In the genomic region with DNA sequence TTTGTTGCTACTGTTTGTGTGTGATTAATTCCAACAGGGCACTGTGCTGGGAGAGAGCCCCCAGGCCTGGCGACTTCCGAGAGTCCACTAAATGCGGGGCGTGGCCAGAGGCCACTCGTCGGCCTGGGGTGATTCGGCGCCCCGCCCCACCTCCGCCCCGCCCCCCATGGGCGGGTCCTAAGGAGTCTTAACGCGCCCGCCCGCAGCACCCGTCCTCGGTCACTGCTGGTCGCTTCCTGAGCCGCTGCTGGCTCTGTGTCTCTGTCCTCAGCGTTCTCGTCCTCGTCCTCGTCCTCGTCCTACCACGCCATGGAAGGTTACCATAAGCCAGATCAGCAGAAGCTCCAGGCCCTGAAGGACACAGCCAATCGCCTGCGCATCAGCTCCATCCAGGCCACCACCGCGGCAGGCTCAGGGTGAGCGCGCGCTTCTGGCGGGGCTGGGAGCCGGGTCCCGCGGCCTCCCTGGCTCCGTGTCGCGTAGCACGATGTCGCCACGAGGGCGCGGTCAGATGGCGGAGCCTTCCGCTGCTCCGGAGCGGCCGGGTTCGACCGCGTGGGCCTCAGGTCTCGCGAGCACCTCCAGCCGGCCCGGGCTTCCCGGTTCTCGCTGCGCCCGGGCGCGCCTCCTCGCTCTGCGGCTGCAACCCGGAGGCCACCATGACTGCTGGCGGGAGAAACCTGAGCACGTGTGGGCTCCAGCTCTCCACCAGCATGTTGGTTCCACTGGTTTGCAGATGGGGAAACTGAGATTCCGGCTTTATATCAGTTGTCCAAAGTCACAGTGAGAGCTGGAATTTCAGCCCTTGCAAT, we compare ENCODE assay signal across 7 mouse cellular contexts. TPM values are rescaled to one million over a fixed set of nuclear protein-coding genes. Genes with fewer than 3 reads are reported as not detected.
DNase-seq lines count a peak whose midpoint lies in the region; ATAC-seq and TF ChIP-seq lines count a peak whose summit lies in the region.

No protein-coding gene starts in this region.

- peak overlapping the region; percentile 89 for H3K4me2 ChIP-seq in embryonic facial prominence, embryonic 12.5 days (replicated peaks)
- H3K4me2 ChIP-seq in limb, embryonic 13.5 days (replicated peaks) = peak overlapping the region; percentile 82
- H3K4me2 ChIP-seq in midbrain, embryonic 16.5 days (ENCODE audit: low read length) = peak overlapping the region; percentile 86

- no peaks in the 10 kb centered on the region for H3K79me2 ChIP-seq in heart, adult 2 months (replicated peaks; ENCODE audit: control insufficient read depth, insufficient read depth, low read length)

- 0 out of 2 replicates have a peak, but pooled peaks cover 1% of the 10 kb centered on the region for H3K36me3 ChIP-seq in embryonic facial prominence, embryonic 12.5 days
- H3K36me3 ChIP-seq in heart, adult 2 months (ENCODE audit: control insufficient read depth, insufficient read depth, low read length) = no peaks in the 10 kb centered on the region; the same call in 1 of the 2 replicates
- H3K36me3 ChIP-seq in limb, embryonic 13.5 days = peaks cover 3% of the 10 kb centered on the region; the same call in 1 of the 2 replicates
- H3K36me3 ChIP-seq in midbrain, embryonic 16.5 days (ENCODE audit: control insufficient read depth, insufficient read depth, low read length) = no peaks in the 10 kb centered on the region

- 0 out of 2 replicates have a peak, but pooled peaks have one; percentile 4 for TF ChIP-seq EP300 in heart, adult 2 months (IDR thresholded peaks at IDR 0.05; ENCODE audit: insufficient read depth, low read depth, low read length)

- WGBS in embryonic facial prominence, embryonic 12.5 days = under 1% methylated on average over 64 of the region's 69 CpGs
- WGBS in heart, adult 2 months = under 1% methylated on average over 69 of the region's 69 CpGs
- WGBS in limb, embryonic 13.5 days = under 1% methylated on average over 61 of the region's 69 CpGs
- under 1% methylated on average over 69 of the region's 69 CpGs for WGBS in midbrain, embryonic 16.5 days

- peak overlapping the region; percentile 68 for H3K4me3 ChIP-seq in embryonic facial prominence, embryonic 12.5 days
- peak overlapping the region; percentile 58 for H3K4me3 ChIP-seq in heart, adult 2 months
- H3K4me3 ChIP-seq in limb, embryonic 13.5 days = peak overlapping the region; percentile 85
- peak overlapping the region; percentile 85 for H3K4me3 ChIP-seq in midbrain, embryonic 16.5 days (ENCODE audit: low read depth, low read length)

- H3K4me1 ChIP-seq in embryonic facial prominence, embryonic 12.5 days = peaks cover 29% of the 10 kb centered on the region
- peaks cover 9% of the 10 kb centered on the region for H3K4me1 ChIP-seq in heart, adult 2 months (ENCODE audit: control insufficient read depth, insufficient read depth, low read length)
- peaks cover 28% of the 10 kb centered on the region for H3K4me1 ChIP-seq in limb, embryonic 13.5 days
- H3K4me1 ChIP-seq in midbrain, embryonic 16.5 days (ENCODE audit: control insufficient read depth, insufficient read depth, low read length) = peaks cover 37% of the 10 kb centered on the region

- peak; percentile 90 for ATAC-seq in embryonic facial prominence, embryonic 12.5 days (ENCODE audit: insufficient number of reproducible peaks, insufficient read depth, low FRiP score, low TSS enrichment)
- peak; percentile 95 for ATAC-seq in limb, embryonic 13.5 days (ENCODE audit: low FRiP score, low read depth)
- peak; percentile 92 for ATAC-seq in midbrain, embryonic 16.5 days

- TF ChIP-seq POLR2A in heart, adult 2 months (IDR thresholded peaks at IDR 0.05; ENCODE audit: insufficient read depth, low read depth, low read length) = peak; percentile 97

- no peaks in the 10 kb centered on the region for H3K9me3 ChIP-seq in embryonic facial prominence, embryonic 12.5 days
- H3K9me3 ChIP-seq in limb, embryonic 13.5 days = no peaks in the 10 kb centered on the region
- H3K9me3 ChIP-seq in midbrain, embryonic 16.5 days (replicated peaks; ENCODE audit: control insufficient read depth, low read length, poor library complexity, severe bottlenecking) = no peaks in the 10 kb centered on the region

- no peaks in the 10 kb centered on the region for H3K27me3 ChIP-seq in embryonic facial prominence, embryonic 12.5 days
- H3K27me3 ChIP-seq in heart, adult 2 months (ENCODE audit: control insufficient read depth, insufficient read depth, low read length) = no peaks in the 10 kb centered on the region
- H3K27me3 ChIP-seq in limb, embryonic 13.5 days = no peaks in the 10 kb centered on the region
- no peaks in the 10 kb centered on the region for H3K27me3 ChIP-seq in midbrain, embryonic 16.5 days (ENCODE audit: control insufficient read depth, insufficient read depth, low read depth, low read length)

- peak overlapping the region; percentile 92 for H3K27ac ChIP-seq in embryonic facial prominence, embryonic 12.5 days
- peak overlapping the region; percentile 88 for H3K27ac ChIP-seq in heart, adult 2 months
- H3K27ac ChIP-seq in limb, embryonic 13.5 days = peak overlapping the region; percentile 92
- H3K27ac ChIP-seq in midbrain, embryonic 16.5 days (ENCODE audit: low read length) = peak overlapping the region; percentile 95

- peak overlapping the region; percentile 90 for H3K9ac ChIP-seq in embryonic facial prominence, embryonic 12.5 days
- H3K9ac ChIP-seq in heart, adult 2 months (ENCODE audit: low read depth, low read length) = peak overlapping the region; percentile 86
- H3K9ac ChIP-seq in limb, embryonic 13.5 days = peak overlapping the region; percentile 93
- H3K9ac ChIP-seq in midbrain, embryonic 16.5 days (ENCODE audit: low read depth, low read length) = peak overlapping the region; percentile 96

- TF ChIP-seq CTCF in heart, adult 2 months (IDR thresholded peaks at IDR 0.05) = no peak

- DNase-seq in adrenal gland, postnatal 25 days = peak; percentile 98
- DNase-seq in heart, adult 2 months = peak; percentile 96 to 97
- peak; percentile 94 to 96 for DNase-seq in kidney, adult 8-10 months
- peak; percentile 98 to 99 for DNase-seq in spleen, postnatal 10 days (ENCODE audit: low spot score in 2 of 2)

- intact Hi-C loops in heart, adult 2 months (cut with DNase I) = loop anchor here (2.0 to 5.0 kb wide), 3 partner anchors 24 to 104 kb away; partner anchors contain the start of gene Dcp1a

RNA-seq across cellular contexts. Expression of gene Tkt, which starts 1.0 kb away (rescaled TPM):
- total RNA-seq in adrenal gland, postnatal 25 days (2021) = 920 and 1,133 TPM in 2 replicates
- polyA plus RNA-seq in embryonic facial prominence, embryonic 12.5 days (2016; fragmentation: Nextera tagmentation; extraction: Ambion mirVana) = 245 and 246 TPM in 2 replicates
- total RNA-seq in heart, adult 2 months (2021) = 10 to 100 TPM; 30.7 to 32.8 TPM
- 75.5 and 119 TPM in 2 replicates for polyA plus RNA-seq in heart, adult 2 months (2012; rRNA removed)
- polyA plus RNA-seq in limb, embryonic 13.5 days (2015; fragmentation: Nextera tagmentation; extraction: Ambion mirVana) = 228 and 235 TPM in 2 replicates
- polyA plus RNA-seq in midbrain, embryonic 16.5 days (2015; fragmentation: Nextera tagmentation; extraction: Ambion mirVana) = 283 and 301 TPM in 2 replicates

RNA-seq across cellular contexts. Expression of gene Cacna1d, which starts 57.9 kb away (rescaled TPM):
- total RNA-seq in adrenal gland, postnatal 25 days (2021) = 13.5 and 17.1 TPM in 2 replicates
- 3.0 and 4.3 TPM in 2 replicates for polyA plus RNA-seq in embryonic facial prominence, embryonic 12.5 days (2016; fragmentation: Nextera tagmentation; extraction: Ambion mirVana)
- 1 to 10 TPM; 1.3 to 2.1 TPM for total RNA-seq in heart, adult 2 months (2021)
- 3.0 and 4.6 TPM in 2 replicates for polyA plus RNA-seq in heart, adult 2 months (2012; rRNA removed)
- polyA plus RNA-seq in limb, embryonic 13.5 days (2015; fragmentation: Nextera tagmentation; extraction: Ambion mirVana) = 2.9 and 4.7 TPM in 2 replicates
- 10.5 and 12.4 TPM in 2 replicates for polyA plus RNA-seq in midbrain, embryonic 16.5 days (2015; fragmentation: Nextera tagmentation; extraction: Ambion mirVana)

Comparison
In these comparisons a context has a peak if more than half of its experiments do, and no peak if none do; other contexts are left out.
1. Peak in every context shown above with its lines: DNase-seq, ATAC-seq, H3K4me3 ChIP-seq and H3K27ac ChIP-seq.